Mouse (Mus musculus) C2C12 (cell line): Measurements from ENCODE around the gene Plgrkt. TPM values are rescaled to one million over a fixed set of nuclear protein-coding genes. Genes with fewer than 3 reads are reported as not detected.
A peak's percentile ranks its signal among the peaks of the same experiment; 100 is the strongest.

Source experiments
- H3K27me3 ChIP-seq: one replicate; pipeline ENCODE4 v1.6.1; 2011; ENCODE audit not compliant: control insufficient read depth, insufficient read depth, insufficient read length
- H3K36me3 ChIP-seq: one replicate; pipeline ENCODE4 v1.6.1; 2011; ENCODE audit not compliant: control insufficient read depth, insufficient read depth
- H3K4me3 ChIP-seq: one replicate; pipeline ENCODE4 v1.5.1; 2011; ENCODE audit warnings: mild to moderate bottlenecking, control low read depth; ENCODE audit not compliant: poor library complexity, insufficient read depth, severe bottlenecking
- H3K79me2 ChIP-seq: one replicate; pipeline ENCODE4 v1.6.1; 2011; ENCODE audit not compliant: control insufficient read depth, insufficient read depth
- H3K79me3 ChIP-seq: one replicate; pipeline ENCODE4 v1.6.1; 2011; ENCODE audit warnings: low read depth, control low read depth
- H3ac ChIP-seq: one replicate; pipeline ENCODE3; 2011; ENCODE audit warnings: low read depth; ENCODE audit not compliant: control insufficient read depth, insufficient read length
- CEBPB ChIP-seq: IDR thresholded peaks from one replicate; pipeline ENCODE4 v1.6.1; 2011; ENCODE audit warnings: low read depth, mild to moderate bottlenecking, control low read depth, moderate library complexity
- CTCF ChIP-seq: IDR thresholded peaks from one replicate; pipeline ENCODE4 v1.5.1; 2011; ENCODE audit not compliant: control insufficient read depth, insufficient read depth, insufficient read length
- FOSL1 ChIP-seq: IDR thresholded peaks from one replicate; pipeline ENCODE4 v1.8.0; 2011; ENCODE audit warnings: mild to moderate bottlenecking, low read length; ENCODE audit not compliant: poor library complexity, insufficient read depth, severe bottlenecking
- MAX ChIP-seq: IDR thresholded peaks from one replicate; pipeline ENCODE4 v1.6.1; 2011; ENCODE audit warnings: mild to moderate bottlenecking, control low read depth
- MYOD1 ChIP-seq: IDR thresholded peaks from one replicate; pipeline ENCODE4 v1.6.1; 2011; ENCODE audit warnings: low read depth; ENCODE audit not compliant: control insufficient read depth, insufficient read length
- MYOG ChIP-seq: IDR thresholded peaks from one replicate; pipeline ENCODE4 v1.6.1; 2011; ENCODE audit not compliant: control insufficient read depth, insufficient read length; ENCODE audit errors: extremely low read depth
- USF1 ChIP-seq: IDR thresholded peaks from one replicate; pipeline ENCODE4 v1.6.1; 2011; ENCODE audit warnings: low read depth, mild to moderate bottlenecking, control low read depth, moderate library complexity
- polyA plus RNA-seq: library from polyadenylated mRNA; unstranded; fragments of >200 nt; fragmentation: generic; extraction: Trizol; gene quantifications from one replicate; pipeline ENCODE4 v1.2.1, GENCODE M21; 2012; ENCODE audit warnings: missing spikeins

The Plgrkt gene
- polyA plus RNA-seq, 1 experiment: 15.2 TPM

- Histone ChIP-seq H3K27me3 (no peaks in the 10 kb centered on the region), H3ac (peak overlapping the region; percentile 91), H3K36me3 (no peaks in the 10 kb centered on the region), H3K79me3 (no peaks in the 10 kb centered on the region), H3K4me3 (peak overlapping the region; percentile 43), H3K79me2 (no peaks in the 10 kb centered on the region)
- no peak for TF ChIP-seq CEBPB
- TF ChIP-seq MYOG: no peak
Measured at GRCm38 (mm10) chr19:29361468-29362130, 5.6 kb downstream of the Plgrkt start.

GRCm38 (mm10) chr19:29360251-29360650, 6.9 kb downstream of the Plgrkt start:
- H3K4me3 ChIP-seq: no peak overlapping the region
- no peak for TF ChIP-seq USF1
- no peak for TF ChIP-seq CTCF
- TF ChIP-seq MAX: no peak
- no peak for TF ChIP-seq MYOG
- no peak for TF ChIP-seq CEBPB
- no peak for TF ChIP-seq MYOD1
- TF ChIP-seq FOSL1: no peak
- H3K36me3 ChIP-seq: no peaks in the 10 kb centered on the region
- H3K79me3 ChIP-seq: no peaks in the 10 kb centered on the region
- no peaks in the 10 kb centered on the region for H3K79me2 ChIP-seq
- no peak overlapping the region for H3ac ChIP-seq
- H3K27me3 ChIP-seq: no peaks in the 10 kb centered on the region

GRCm38 (mm10) chr19:29356281-29356680, 10.9 kb downstream of the Plgrkt start:
- Histone ChIP-seq H3K36me3 (no peaks in the 10 kb centered on the region), H3K4me3 (no peak overlapping the region), H3ac (no peak overlapping the region), H3K79me2 (no peaks in the 10 kb centered on the region), H3K27me3 (no peaks in the 10 kb centered on the region), H3K79me3 (no peaks in the 10 kb centered on the region)
- TF ChIP-seq MYOG (no peak), USF1 (no peak), CEBPB (no peak), CTCF (no peak), MAX (no peak), MYOD1 (no peak), FOSL1 (no peak)

GRCm38 (mm10) chr19:29354895-29355877, 12.0 kb downstream of the Plgrkt start:
- Histone ChIP-seq H3K79me2 (no peaks in the 10 kb centered on the region), H3K36me3 (no peaks in the 10 kb centered on the region), H3K27me3 (no peaks in the 10 kb centered on the region), H3ac (no peak overlapping the region), H3K4me3 (no peak overlapping the region), H3K79me3 (no peaks in the 10 kb centered on the region)
- no peak for TF ChIP-seq MAX
- TF ChIP-seq USF1: no peak
- TF ChIP-seq MYOD1: no peak
- TF ChIP-seq CTCF: peak; percentile 82

GRCm38 (mm10) chr19:29350991-29351390, 16.2 kb downstream of the Plgrkt start:
- H3K36me3 ChIP-seq: no peaks in the 10 kb centered on the region
- no peak overlapping the region for H3K4me3 ChIP-seq
- TF ChIP-seq USF1: no peak
- no peak for TF ChIP-seq FOSL1
- TF ChIP-seq MAX: no peak
- no peak for TF ChIP-seq MYOG
- TF ChIP-seq CEBPB: no peak
- no peak for TF ChIP-seq MYOD1
- TF ChIP-seq CTCF: no peak
- no peaks in the 10 kb centered on the region for H3K79me2 ChIP-seq
- H3K79me3 ChIP-seq: no peaks in the 10 kb centered on the region
- no peak overlapping the region for H3ac ChIP-seq
- no peaks in the 10 kb centered on the region for H3K27me3 ChIP-seq

GRCm38 (mm10) chr19:29345636-29346035, 21.6 kb downstream of the Plgrkt start:
- H3K36me3 ChIP-seq: no peaks in the 10 kb centered on the region
- H3K79me2 ChIP-seq: no peaks in the 10 kb centered on the region
- no peak overlapping the region for H3ac ChIP-seq
- no peaks in the 10 kb centered on the region for H3K79me3 ChIP-seq
- no peaks in the 10 kb centered on the region for H3K27me3 ChIP-seq
- no peak overlapping the region for H3K4me3 ChIP-seq
- TF ChIP-seq CEBPB: no peak
